Mouse (Mus musculus): ENCODE measurements around the gene Mvb12b.

The Mvb12b gene

DNA sequence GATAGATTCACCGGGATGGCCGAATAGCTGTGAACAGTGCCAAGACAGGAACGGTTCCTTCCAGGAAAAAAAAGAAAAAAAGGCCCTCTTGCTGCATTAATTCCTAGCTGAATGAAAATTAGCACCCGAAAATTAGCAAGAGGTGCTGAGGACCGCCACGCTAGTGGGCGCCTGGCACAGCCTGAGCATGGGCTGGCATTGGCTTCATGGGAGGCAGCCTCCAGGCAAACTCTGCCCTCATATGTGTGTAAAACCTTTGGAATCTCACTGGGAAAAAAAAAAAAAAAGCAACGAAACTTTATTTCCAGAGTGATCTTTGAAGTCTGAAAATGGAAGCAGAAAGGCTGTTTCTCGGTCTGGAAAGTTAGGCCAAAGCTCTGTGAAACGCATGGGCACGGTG, 110.7 kb downstream of the Mvb12b start:
- DNase-seq: no peak

DNA sequence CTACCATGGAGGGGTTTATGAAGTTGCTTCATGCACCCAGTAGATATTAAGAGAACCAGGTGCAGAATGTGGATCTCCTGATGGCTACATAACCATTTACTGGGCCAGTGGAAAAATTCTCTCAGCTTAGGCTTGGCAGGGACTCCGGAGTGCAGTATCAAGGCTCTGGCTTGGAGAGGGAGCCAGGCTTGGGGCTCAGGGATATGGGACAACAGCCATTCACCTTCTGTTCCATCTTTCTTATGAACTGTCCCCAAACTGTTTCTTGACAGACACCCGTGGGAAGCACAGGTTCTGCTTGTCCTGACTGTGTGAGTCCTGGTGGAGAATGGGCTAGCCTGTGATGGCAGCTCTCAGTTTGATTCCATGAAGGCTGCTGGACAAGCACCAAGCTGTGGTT, 112.9 kb downstream of the Mvb12b start:
- no peak for DNase-seq

DNA sequence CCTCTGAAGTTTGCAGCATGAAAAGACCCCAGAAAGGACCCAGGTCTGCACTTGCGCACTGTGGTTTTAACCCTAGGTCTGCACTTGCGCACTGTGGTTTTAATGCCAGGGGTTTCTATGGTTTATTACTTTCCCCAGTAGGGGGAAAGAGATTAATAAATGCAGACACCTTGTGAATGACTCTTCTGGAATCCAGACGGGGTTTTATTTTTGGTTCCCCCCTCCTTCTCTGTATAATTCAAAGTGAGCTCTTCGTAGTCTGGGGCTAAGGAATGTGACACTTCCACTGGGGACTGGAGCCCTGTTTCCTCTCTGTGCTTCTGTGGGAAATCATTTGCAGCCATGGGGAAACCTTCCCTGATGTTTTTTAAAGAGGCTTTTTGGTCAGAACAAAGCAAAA, 113.6 kb downstream of the Mvb12b start:
- DNase-seq: no peak

DNA sequence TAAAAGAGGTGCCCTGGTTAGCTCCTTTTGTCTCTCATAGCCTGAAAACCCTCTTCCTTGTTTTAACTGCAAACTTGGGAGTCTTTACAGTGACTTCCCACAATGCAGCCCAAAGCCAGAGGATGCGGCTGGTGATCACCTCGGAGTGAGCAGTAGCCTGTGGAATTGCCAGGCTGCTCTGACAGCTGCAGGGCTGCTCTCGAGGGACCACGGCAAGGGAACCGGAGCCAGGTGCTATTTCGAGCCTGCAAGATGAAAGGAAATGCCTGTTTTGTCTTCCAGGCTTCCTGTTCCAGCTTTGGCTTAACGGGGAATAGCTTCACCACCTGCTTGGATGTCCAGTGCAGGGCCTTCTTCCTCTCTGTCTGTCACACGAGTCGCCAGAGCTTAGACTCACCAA, 115.3 kb downstream of the Mvb12b start:
- DNase-seq: no peak

DNA sequence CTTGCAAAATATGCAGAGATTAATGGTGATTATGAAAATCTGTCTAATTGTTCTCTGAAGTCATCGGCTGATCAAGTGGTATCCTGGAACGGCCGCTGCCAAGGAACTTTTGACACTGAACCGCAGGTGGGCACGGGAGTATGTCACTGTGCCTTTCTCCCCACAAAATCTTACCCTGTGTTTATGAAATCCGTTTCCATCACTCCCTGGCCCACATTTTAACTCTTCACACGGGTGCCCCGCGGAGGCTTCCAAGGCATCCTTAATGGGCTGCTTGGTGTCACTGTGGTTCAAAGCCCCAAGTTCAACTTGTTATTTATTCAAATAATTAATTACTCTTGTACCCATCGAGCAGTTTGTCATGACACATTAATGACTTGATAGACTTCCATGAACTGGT, 116.4 kb downstream of the Mvb12b start:
- DNase-seq: no peak

DNA sequence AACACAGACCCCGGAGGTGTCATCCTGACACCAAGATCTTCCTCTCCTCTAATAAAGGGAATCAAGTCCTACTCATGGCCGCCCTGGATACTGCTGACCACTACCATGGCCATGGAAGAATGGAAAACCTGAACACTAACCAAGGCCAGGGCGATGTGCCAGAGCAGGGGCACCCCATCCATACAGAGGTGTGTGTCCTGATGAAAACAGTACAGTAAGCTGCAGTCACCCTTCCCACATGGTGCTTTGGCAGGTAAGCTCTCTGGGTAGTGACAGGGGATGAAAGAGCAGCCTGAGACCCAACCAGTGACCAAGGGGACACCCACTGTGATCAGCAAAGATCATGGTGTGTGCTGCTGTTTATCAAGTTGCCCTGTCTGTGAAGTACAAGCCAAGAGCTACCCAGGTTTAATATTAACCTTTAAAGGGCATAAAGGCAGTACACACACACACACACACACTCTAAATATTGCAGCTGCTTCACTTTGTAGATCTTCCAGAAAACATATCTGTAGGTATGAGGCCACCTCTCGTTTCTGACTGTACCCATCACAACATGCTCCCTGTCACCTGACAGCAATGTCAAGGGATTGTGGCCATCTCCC, 117.1 kb downstream of the Mvb12b start:
- no peak for DNase-seq

DNA sequence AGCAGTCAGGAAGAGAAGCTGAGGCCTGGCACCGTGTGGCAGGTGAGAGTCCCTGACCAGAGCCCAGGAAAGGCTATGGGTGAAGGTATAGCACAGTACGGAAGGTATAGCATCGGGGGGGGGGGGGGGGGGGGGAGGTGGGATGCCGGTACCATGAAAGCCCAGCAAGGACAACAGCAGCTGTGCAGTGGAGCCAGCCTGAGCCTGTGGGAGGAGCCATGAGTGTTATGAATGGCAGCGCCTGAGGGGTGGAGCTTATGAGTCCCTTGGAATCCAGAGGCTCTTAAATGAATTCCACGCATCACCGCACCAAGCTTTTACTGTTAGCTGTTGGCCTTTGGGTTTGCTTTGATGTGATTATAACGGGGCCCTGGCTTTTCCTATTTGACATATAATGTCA, 123.3 kb downstream of the Mvb12b start:
- no peak for DNase-seq

DNA sequence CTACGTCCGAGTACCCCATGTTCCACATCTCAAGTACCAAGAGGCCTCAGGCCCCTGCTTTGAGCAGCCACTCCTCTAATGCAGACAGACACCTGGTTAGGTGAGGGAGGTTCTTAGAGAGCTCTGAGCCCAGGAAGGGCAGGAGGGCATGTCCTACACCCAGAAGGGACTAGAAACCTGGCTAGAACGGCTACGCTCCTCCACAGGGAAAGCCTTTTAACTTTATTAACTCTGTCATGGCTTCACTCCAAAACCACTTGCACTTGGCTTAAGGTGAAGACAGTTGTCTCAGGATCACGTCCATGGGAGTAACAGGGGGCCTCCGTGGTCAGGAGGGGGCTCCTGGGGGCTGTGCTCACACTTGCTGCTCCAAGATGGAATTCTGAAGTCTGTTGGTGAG, 125.5 kb downstream of the Mvb12b start:
- no peak for DNase-seq

DNA sequence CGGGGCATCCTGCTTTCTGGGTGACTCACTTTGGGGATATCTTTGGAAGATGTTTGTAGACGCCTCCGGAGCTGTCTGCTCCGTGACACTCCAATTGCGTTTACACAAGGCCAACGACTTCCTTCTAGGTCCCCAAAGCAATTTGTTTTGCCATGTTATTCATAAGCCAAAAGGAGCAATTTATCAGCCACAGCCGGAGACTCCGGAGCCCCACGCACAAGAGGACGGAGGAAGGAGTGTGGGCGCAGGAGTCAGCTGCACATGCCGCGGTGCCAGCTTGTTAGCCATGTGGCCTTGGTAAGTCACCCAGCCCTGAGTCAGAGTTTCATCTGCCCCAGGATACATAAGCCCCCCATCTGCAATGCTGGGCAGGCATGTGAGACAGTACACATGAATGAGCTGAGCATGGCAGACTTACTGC, 127.2 kb downstream of the Mvb12b start:
- DNase-seq: no peak

DNA sequence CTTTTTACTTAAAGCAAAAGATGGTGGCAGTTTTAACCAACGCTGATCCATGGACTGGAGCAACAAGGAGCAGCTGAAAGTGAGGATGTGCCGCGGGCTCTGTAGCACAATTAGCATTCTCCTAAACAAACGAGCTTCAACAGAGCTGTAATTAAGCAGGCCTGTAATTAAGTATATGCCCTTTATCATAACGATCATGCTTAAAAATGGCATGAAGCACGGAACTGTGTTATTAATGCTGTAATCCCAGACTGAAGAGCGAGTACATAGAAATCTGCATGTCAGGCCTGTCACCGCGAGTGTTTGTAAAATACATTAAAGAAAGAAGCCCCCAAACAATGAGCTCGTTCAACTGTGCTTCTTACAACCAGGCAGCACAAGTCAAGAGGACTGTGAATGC, 128.3 kb downstream of the Mvb12b start:
- no peak for DNase-seq

DNA sequence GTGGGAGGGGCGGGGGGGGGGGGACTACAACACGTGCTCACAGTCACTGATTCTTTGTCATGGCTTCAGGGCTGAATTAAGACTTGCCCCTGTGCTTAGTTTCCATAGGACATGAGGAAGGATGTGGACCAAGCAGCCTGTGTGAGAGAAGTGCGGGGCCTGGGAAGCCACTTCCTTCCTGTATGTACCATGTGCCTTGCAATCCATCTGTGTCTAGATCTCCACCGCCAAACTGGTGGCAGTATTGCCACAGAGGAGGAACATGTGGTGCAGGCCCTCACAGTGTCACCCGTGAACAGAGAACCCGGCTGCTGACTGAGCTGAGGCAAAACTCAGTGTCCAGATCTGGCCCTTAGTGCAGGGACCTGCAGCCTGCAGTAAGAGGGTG, 132.1 kb downstream of the Mvb12b start:
- DNase-seq: peak; percentile 48 to 71

DNA sequence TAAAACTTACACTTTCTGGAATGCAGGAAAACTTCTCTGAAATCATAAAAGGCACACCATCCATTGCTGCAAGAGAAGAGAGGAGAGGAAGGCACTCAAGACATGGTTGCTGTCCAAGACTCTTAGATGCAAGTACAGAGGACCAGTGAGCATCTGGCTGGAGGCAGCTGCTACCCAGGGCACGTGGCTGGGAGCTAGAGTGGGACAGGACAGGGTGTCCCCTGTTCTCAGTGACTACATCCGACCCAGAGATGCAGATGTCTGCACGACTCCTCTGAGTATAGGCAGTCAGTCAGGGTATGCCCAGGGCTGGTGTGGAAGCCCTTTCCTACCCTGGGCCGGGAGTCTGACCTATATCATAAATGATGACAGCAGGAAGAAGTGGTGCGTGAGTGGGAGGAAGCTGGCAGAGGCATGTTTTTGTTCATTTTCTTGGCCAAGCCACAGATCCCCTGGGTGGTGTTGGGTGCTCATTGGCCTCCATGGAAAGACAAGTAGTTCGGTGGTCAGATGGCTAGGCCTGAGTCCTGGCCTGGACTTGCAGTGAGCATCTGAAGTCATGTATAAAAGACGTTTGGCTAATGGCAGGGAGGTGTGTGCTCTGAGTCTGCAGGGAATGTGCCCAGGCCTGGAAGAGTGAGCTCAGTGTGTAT, 132.6 kb downstream of the Mvb12b start:
- peak in 1 of 2 experiments; percentile 27 for DNase-seq

DNA sequence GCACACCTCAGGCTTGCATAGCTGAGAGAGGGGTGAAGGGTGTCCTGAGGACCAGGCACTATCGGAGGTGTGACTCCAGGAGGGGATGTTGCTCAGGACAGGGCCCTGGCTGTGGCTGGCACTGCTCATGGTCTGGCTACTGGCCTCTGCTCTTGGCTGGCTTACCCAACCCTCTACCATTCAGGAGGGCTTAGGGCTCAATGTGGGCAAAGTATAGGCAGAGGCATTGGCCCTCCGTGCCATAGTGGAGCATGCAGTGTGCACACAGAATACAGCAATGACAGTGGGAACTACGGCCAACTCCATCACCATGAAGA, 133.5 kb downstream of the Mvb12b start:
- no peak for DNase-seq

DNA sequence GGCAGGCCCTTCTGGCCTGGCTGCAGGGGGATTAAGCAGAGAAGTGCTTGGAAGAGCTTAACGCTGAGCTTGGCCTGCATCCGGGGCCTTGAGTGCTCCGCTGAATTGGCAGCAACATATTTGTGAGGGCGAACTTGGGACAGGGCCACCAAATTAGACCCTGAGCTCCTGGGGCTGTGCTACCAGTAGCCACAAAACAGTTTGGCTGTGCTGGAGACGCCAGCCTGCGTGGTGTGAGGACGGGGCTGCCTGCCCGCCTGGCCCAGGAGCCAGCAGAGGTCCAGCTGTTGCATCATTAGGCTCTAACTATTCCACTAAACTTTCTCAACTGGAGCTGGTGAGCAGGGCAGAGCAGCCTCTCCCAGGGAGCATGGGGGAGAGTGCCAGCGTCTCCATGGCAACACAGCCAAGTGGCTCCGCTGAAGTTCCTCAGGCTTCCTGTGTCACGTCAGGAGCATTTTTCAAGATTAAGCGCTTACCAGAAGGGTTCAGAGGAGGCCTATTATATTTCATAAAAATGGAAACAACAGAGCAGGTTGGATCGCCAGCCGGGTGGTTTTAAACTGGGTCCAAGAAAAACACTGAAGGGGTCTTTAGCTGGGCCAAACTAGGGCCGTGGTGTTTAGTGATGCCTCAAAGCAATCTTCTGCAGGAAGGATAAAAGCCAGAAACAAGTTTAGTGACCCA, 134.0 kb downstream of the Mvb12b start:
- peak in 1 of 2 experiments; percentile 36 for DNase-seq

DNA sequence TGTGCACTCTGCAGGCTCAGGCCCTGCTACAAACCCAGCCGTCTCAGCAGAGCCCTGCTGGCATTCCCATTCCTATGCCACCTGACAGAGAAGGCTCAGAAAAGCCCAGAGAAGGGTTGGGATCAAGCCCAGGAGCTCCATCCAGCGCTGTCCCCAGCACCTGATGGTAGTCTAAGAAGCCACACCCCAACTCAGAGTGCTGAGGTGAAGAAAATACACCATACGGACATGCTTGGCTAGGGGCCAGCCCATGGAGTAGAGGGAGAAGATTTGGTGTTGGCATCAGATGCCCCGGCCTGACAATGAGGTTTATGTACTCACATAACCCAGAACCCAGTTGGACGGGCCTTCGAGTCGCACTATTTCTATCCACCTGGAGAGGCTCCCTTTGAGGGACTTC, 137.1 kb downstream of the Mvb12b start:
- DNase-seq: no peak

DNA sequence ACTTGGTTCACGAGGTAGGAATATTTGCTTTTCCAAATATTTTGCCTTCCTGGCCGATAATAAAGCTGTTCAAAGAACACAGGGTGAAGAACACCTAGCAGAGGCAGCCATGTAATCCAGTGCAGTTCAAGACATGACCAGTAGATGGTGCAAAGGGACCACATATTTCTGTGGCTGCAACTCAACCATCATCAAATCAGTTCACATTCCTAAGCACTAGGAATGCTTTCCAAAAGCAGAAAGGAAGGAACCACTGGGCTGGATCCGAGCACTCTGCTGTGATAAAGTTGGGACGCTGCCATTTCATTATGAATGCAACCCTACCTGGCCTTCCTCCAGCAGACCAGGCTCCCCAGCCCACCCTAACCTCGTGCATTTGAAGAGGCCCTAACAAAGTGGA, 141.3 kb downstream of the Mvb12b start:
- peak; percentile 48 to 62 for DNase-seq

DNA sequence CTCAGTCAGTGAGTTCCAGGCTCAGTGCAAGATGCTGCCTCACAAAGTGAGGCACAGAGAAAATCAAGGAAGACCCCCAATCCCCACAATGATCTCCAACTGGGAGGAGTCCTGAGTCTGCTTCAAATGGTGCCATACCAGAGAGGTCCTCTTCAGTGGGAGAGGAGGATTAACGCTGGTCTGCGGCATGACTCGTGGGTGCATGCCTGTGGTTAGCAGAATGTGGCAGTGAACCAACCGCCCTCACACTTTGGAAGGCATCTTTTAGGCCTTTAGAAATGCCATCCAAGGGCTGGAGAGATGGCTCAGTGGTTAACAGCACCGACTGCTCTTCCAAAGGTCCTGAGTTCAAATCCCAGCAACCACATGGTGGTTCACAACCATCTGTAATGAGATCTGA, 142.0 kb downstream of the Mvb12b start:
- no peak for DNase-seq

DNA sequence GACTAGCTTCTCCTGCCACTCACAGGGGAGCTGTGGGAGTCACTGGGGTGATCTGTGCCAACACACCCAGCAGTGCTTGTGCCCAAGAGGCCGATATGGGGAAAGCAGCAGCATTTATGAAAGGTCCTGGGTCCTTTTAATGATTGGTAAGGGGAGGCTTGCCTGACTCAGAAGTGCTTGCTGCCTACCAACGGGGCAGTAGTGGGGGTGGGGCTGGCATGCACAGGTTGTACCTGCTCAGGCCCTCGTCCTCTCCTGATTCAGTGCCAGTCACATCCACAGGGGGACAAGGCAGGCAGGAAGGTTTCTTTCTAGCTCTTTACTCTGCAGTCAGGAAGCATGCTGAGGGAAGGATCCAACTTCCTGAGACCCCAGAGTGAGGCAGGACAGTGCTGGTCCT, 150.6 kb downstream of the Mvb12b start:
- DNase-seq: peak in 1 of 2 experiments; percentile 14

DNA sequence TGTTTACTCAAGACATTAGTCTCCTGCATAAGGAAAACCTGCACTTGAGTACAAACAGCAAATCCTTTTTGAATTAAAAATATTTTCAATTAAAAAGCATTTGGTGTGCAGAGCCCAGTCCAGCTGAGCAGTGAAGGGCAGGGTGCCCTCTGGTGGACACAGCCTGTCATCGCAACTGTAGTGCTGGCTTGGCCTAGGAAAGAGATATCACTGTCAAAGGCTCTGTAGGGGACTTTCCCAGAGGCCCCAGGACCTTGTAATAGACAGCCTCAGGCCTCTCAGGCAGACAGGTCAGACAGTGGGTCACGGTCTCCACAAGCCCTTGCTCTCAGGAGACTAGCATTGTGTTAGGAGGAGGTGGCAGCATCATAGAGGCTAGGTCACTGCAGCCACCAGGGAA, 151.0 kb downstream of the Mvb12b start:
- peak; percentile 60 to 62 for DNase-seq

DNA sequence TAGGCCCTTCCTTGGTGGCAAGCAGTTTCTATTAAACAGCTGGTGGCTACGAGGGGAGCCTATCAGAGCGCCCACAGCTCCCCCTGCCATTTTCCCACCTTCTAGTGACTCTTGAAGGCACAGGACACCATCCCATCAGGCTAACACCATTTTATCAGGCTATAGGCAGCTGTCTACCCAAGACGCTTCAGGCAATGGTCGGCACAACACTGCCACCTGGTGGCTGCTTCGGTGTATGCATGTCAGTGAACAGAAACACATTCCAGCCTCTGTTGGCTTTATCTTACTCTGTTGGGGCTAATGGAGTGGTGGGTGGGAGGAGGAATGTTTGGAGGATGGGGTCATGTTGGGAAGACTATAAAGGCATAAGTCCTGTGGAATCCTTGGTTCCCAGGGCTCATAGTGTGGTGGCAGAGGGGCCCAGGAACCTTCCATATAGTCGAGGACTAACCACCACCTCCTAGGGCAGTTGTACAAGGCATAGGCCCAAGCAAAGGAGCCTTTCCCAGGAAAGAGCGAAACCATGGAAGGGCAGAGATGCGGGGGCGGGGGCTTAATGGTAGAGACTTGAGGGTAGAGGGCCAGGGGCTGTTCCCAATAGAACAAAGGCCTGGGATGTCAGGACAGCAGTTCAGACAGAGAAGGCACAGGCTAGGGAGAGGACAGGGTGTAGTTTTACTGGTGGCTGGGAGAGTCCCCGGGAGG, 152.8 kb downstream of the Mvb12b start:
- DNase-seq: peak; percentile 69 to 77

DNA sequence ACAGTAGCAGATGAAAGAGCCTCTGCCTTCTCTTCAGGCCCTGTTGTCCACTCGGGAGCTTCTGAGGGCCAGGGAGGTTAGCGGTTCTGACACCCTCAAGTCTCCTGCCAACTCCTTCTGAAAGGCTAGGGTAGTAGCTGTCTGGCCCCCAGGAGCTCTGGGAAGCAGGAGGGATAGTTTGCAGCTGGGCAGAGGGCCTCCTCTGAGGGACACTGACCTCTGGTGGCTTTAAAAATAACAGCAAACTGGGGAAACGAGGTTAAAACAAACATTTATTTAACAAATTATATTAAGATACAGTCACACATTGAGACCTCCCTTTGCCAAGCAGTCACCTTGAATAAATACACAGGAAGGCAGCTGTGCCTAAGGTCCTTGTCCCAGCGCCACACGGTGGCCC, 158.0 kb downstream of the Mvb12b start:
- DNase-seq: no peak

DNA sequence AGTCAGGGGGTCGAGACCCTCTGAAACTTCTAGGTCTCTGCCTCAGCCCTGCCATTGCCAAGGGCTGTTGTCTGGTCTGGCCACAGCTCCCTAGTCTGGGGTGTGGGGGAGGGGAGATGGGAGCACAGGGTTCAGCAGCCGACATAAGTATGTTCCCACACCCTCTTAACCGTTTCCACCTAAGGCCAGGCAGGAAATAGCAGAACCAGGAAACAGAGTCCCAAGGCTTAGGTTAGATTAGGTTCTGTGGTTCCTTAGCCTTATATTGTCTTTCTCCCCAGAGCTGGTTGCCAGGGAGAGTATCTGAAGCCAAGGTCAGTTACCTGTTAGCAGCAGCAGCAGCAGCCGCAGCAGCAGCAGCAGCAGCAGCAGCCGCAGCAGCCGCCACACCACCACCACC, 160.5 kb downstream of the Mvb12b start:
- DNase-seq: no peak

DNA sequence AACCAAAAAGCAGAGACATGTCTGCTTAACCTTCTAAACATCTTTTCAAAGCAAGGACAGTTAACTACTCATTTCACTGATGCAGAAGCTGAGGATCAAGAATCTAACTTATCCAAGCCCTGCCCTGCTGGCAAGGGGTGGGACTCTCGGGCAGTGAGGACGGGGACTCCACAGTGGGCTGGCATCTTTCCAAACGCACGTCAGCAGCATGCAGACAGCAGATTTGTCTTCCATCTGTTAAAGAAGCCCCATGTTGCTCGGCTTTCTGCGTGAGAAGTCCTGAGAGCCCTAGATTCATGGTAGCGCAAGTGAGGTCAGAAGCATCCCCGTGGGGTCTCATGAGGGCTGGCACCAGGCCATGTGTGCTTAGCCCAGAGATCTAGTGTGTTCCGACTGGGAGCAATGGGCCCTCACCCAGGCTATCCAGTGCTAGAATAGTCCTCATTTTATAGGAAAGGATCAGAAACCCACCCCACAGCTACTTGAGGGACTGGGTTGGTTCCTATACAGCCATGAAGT, 167.3 kb downstream of the Mvb12b start:
- no peak for DNase-seq

Data from thymus, postnatal 36 days (tissue).